Mouse (Mus musculus): ENCODE data around the gene Pip4k2a. TPM values are rescaled to one million over a fixed set of nuclear protein-coding genes. Genes with fewer than 3 reads are reported as not detected.

Pip4k2a gene
- polyA plus RNA-seq, 1 experiment from 2014 or later = 12.0 TPM

- Histone ChIP-seq H3K9ac (ENCODE audit: low read depth, low read length) (no peak overlapping the region), H3K27me3 (replicated peaks; ENCODE audit: control insufficient read depth, insufficient read depth, low read length) (no peaks in the 10 kb centered on the region), H3K4me3 (ENCODE audit: low read depth, low read length) (no peak overlapping the region), H3K4me2 (replicated peaks; ENCODE audit: low read depth) (no peak overlapping the region), H3K4me1 (replicated peaks; ENCODE audit: control insufficient read depth, insufficient read depth, low read length) (no peaks in the 10 kb centered on the region), H3K36me3 (ENCODE audit: control insufficient read depth, insufficient read depth) (no peaks in the 10 kb centered on the region), H3K27ac (ENCODE audit: low read depth, low read length) (no peak overlapping the region), H3K9me3 (ENCODE audit: control insufficient read depth) (no peaks in the 10 kb centered on the region)
- WGBS = 60% methylated on average over 6 of the region's 6 CpGs
- ATAC-seq = no peak
- TF ChIP-seq CTCF (IDR thresholded peaks at IDR 0.05; ENCODE audit: low read depth) = no peak
Observed at GRCm38 (mm10) chr2:18831031-18831774, 166.7 kb downstream of the Pip4k2a start.

GRCm38 (mm10) chr2:18822711-18823110 lies 175.2 kb downstream of the Pip4k2a start:
- Histone ChIP-seq H3K4me3 (ENCODE audit: low read depth, low read length) (no peak overlapping the region), H3K9me3 (ENCODE audit: control insufficient read depth) (no peaks in the 10 kb centered on the region), H3K4me2 (replicated peaks; ENCODE audit: low read depth) (no peak overlapping the region), H3K27me3 (replicated peaks; ENCODE audit: control insufficient read depth, insufficient read depth, low read length) (no peaks in the 10 kb centered on the region), H3K9ac (ENCODE audit: low read depth, low read length) (no peak overlapping the region), H3K27ac (ENCODE audit: low read depth, low read length) (no peak overlapping the region), H3K4me1 (replicated peaks; ENCODE audit: control insufficient read depth, insufficient read depth, low read length) (peaks cover 3% of the 10 kb centered on the region; the same call in 1 of the 2 replicates), H3K36me3 (ENCODE audit: control insufficient read depth, insufficient read depth) (no peaks in the 10 kb centered on the region)
- no peak for ATAC-seq
- 61% methylated on average over 9 of the region's 9 CpGs for WGBS
- no peak for TF ChIP-seq CTCF (IDR thresholded peaks at IDR 0.05; ENCODE audit: low read depth)

GRCm38 (mm10) chr2:18821451-18822379 lies 176.2 kb downstream of the Pip4k2a start:
- H3K4me1 ChIP-seq (replicated peaks; ENCODE audit: control insufficient read depth, insufficient read depth, low read length) = peaks cover 3% of the 10 kb centered on the region; the same call in 1 of the 2 replicates
- 34% methylated on average over 18 of the region's 18 CpGs for WGBS
- peak overlapping the region; percentile 29 for H3K4me3 ChIP-seq (ENCODE audit: low read depth, low read length)
- H3K27ac ChIP-seq (ENCODE audit: low read depth, low read length) = peak overlapping the region; percentile 68
- H3K36me3 ChIP-seq (ENCODE audit: control insufficient read depth, insufficient read depth) = no peaks in the 10 kb centered on the region
- H3K4me2 ChIP-seq (replicated peaks; ENCODE audit: low read depth) = peak overlapping the region; percentile 61
- ATAC-seq = peak; percentile 92
- peak overlapping the region; percentile 12 for H3K9ac ChIP-seq (ENCODE audit: low read depth, low read length)
- no peaks in the 10 kb centered on the region for H3K27me3 ChIP-seq (replicated peaks; ENCODE audit: control insufficient read depth, insufficient read depth, low read length)
- H3K9me3 ChIP-seq (ENCODE audit: control insufficient read depth) = no peaks in the 10 kb centered on the region
- no peak for TF ChIP-seq CTCF (IDR thresholded peaks at IDR 0.05; ENCODE audit: low read depth)

- Histone ChIP-seq H3K9me3 (ENCODE audit: control insufficient read depth) (no peaks in the 10 kb centered on the region), H3K4me2 (replicated peaks; ENCODE audit: low read depth) (no peak overlapping the region), H3K9ac (ENCODE audit: low read depth, low read length) (no peak overlapping the region), H3K27ac (ENCODE audit: low read depth, low read length) (no peak overlapping the region), H3K36me3 (ENCODE audit: control insufficient read depth, insufficient read depth) (no peaks in the 10 kb centered on the region), H3K4me1 (replicated peaks; ENCODE audit: control insufficient read depth, insufficient read depth, low read length) (peaks cover 3% of the 10 kb centered on the region; the same call in 1 of the 2 replicates), H3K27me3 (replicated peaks; ENCODE audit: control insufficient read depth, insufficient read depth, low read length) (no peaks in the 10 kb centered on the region), H3K4me3 (ENCODE audit: low read depth, low read length) (no peak overlapping the region)
- no peak for ATAC-seq
- TF ChIP-seq CTCF (IDR thresholded peaks at IDR 0.05; ENCODE audit: low read depth) = peak; percentile 32; the same call in 1 of the 2 replicates
- WGBS = 77% methylated on average over 7 of the region's 7 CpGs
Observed at GRCm38 (mm10) chr2:18819520-18819919, 178.4 kb downstream of the Pip4k2a start.

- ATAC-seq = no peak
- Histone ChIP-seq H3K27me3 (replicated peaks; ENCODE audit: control insufficient read depth, insufficient read depth, low read length) (no peaks in the 10 kb centered on the region), H3K4me2 (replicated peaks; ENCODE audit: low read depth) (no peak overlapping the region), H3K36me3 (ENCODE audit: control insufficient read depth, insufficient read depth) (no peaks in the 10 kb centered on the region), H3K9me3 (ENCODE audit: control insufficient read depth) (no peaks in the 10 kb centered on the region), H3K9ac (ENCODE audit: low read depth, low read length) (no peak overlapping the region), H3K4me1 (replicated peaks; ENCODE audit: control insufficient read depth, insufficient read depth, low read length) (no peaks in the 10 kb centered on the region), H3K4me3 (ENCODE audit: low read depth, low read length) (no peak overlapping the region), H3K27ac (ENCODE audit: low read depth, low read length) (no peak overlapping the region)
- 94% methylated on average over 2 of the region's 2 CpGs for WGBS
- no peak for TF ChIP-seq CTCF (IDR thresholded peaks at IDR 0.05; ENCODE audit: low read depth)
Observed at GRCm38 (mm10) chr2:18816036-18816435, 181.9 kb downstream of the Pip4k2a start.

- H3K27ac ChIP-seq (ENCODE audit: low read depth, low read length) = no peak overlapping the region
- no peaks in the 10 kb centered on the region for H3K4me1 ChIP-seq (replicated peaks; ENCODE audit: control insufficient read depth, insufficient read depth, low read length)
- H3K4me3 ChIP-seq (ENCODE audit: low read depth, low read length) = no peak overlapping the region
- no peaks in the 10 kb centered on the region for H3K27me3 ChIP-seq (replicated peaks; ENCODE audit: control insufficient read depth, insufficient read depth, low read length)
- H3K36me3 ChIP-seq (ENCODE audit: control insufficient read depth, insufficient read depth) = no peaks in the 10 kb centered on the region
- TF ChIP-seq CTCF (IDR thresholded peaks at IDR 0.05; ENCODE audit: low read depth) = no peak
- H3K9me3 ChIP-seq (ENCODE audit: control insufficient read depth) = no peaks in the 10 kb centered on the region
- no peak overlapping the region for H3K9ac ChIP-seq (ENCODE audit: low read depth, low read length)
- no peak for ATAC-seq
- whole genome bisulfite sequencing = 74% methylated on average over 6 of the region's 6 CpGs
- no peak overlapping the region for H3K4me2 ChIP-seq (replicated peaks; ENCODE audit: low read depth)
Observed at GRCm38 (mm10) chr2:18815336-18815965, 182.5 kb downstream of the Pip4k2a start.

Measured in intestine, postnatal 0 days (tissue).